Mouse (Mus musculus) gonadal fat pad, adult 2 months (tissue): ENCODE results near the gene Hcrtr1. TPM values are rescaled to one million over a fixed set of nuclear protein-coding genes. Genes with fewer than 3 reads are reported as not detected.

ENCODE experiments used
- polyA plus RNA-seq: library from polyadenylated mRNA; depleted of rRNA; stranded (reverse); fragments of >200 nt; gene quantifications from 2 replicates; pipeline ENCODE4 v1.2.3, GENCODE M21; 2012; rRNA removed

Gene Hcrtr1
- polyA plus RNA-seq, 1 experiment, result 2.5 TPM

Other genes with a start within 250 kb of the Hcrtr1 start
- not detected in 2 replicates for gene Spocd1, start 210.1 kb downstream of the Hcrtr1 start, polyA plus RNA-seq
- gene Adgrb2, start 154.5 kb downstream of the Hcrtr1 start, polyA plus RNA-seq, result 4.6 and 6.8 TPM in 2 replicates
- 36.3 and 36.7 TPM in 2 replicates for gene Col16a1, start 91.5 kb downstream of the Hcrtr1 start, polyA plus RNA-seq
- 166 and 199 TPM in 2 replicates for gene Pef1, start 36.8 kb downstream of the Hcrtr1 start, polyA plus RNA-seq
- gene Tinagl1, start 35.8 kb upstream of the Hcrtr1 start, polyA plus RNA-seq, result 137 and 176 TPM in 2 replicates
- not detected in 2 replicates for gene Gm853, start 83.0 kb upstream of the Hcrtr1 start, polyA plus RNA-seq
- 134 and 172 TPM in 2 replicates for gene Serinc2, start 139.8 kb upstream of the Hcrtr1 start, polyA plus RNA-seq
- gene Fabp3, start 169.2 kb upstream of the Hcrtr1 start, polyA plus RNA-seq, result 3.0 and 4.2 TPM in 2 replicates
- gene Gm10570, start 169.3 kb upstream of the Hcrtr1 start, polyA plus RNA-seq, result not detected in 2 replicates
- 32.5 and 45.7 TPM in 2 replicates for gene Zcchc17, start 220.6 kb upstream of the Hcrtr1 start, polyA plus RNA-seq
- gene Snrnp40, start 220.8 kb upstream of the Hcrtr1 start, polyA plus RNA-seq, result 32.3 and 34.1 TPM in 2 replicates